Mouse (Mus musculus): ENCODE results near the gene Reep3.

GRCm38 (mm10) chr10:67071389-67071788 lies 25.4 kb downstream of the Reep3 start:
- TF ChIP-seq CTCF (conservative IDR thresholded peaks at IDR 0.05; ENCODE audit: low read length) (no peak), POU5F1 (IDR thresholded peaks at IDR 0.05; ENCODE audit: borderline replicate concordance, low read length) (no peak)

Data from E14TG2a.4 (cell line).